Mouse (Mus musculus) right cerebral cortex, postnatal 4 days (tissue): ENCODE results near the gene Prkrip1.
"Not testable (repeated sequence)": the region's sequence is repeated elsewhere in the genome, so short reads cannot be mapped to it uniquely, and the experiment has no call there.

Experiments used
- DNase-seq: peaks from one replicate; pipeline ENCODE4 v3.0.0-alpha.2; 2022

Gene Prkrip1

DNA sequence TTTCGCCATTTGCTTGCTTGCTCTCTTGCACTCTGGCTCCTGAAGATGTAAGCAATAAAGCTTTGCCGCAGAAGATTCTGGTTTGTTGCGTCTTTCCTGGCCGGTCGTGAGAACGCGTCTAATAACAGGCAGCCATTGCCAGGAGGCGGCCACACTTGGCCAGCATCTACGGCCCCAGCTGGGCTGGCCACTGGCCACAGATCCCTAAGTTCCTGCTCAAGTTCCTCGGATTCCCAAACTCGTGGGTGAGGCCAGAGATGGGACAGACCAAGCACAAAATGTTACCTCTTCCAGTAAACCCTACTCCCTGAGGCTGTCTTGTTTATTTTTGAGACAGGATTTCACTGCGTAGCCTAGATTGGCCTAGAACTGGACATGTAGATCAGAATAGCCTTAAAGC lies 38.7 kb downstream of the Prkrip1 start:
- DNase-seq = not testable (repeated sequence)

DNA sequence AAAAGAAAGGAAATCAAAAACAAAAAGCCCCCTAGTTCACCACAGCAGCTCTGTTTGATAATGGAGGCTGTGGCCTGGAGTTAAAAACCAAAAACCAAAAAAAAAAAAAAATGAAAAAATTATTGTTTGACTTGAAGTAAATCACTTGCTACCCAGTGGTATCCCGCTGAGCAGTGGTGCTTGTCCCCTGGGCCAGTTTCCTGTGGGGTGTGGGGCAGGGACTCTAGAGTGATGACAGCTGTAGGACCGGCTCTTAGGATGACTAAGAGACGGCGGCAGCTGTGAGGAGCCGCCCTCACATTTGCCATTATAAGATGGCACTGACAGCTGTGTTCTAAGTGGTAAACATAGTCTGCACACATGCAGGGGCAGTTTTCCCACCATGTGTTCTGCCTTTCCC lies 43.4 kb downstream of the Prkrip1 start:
- DNase-seq = no peak

DNA sequence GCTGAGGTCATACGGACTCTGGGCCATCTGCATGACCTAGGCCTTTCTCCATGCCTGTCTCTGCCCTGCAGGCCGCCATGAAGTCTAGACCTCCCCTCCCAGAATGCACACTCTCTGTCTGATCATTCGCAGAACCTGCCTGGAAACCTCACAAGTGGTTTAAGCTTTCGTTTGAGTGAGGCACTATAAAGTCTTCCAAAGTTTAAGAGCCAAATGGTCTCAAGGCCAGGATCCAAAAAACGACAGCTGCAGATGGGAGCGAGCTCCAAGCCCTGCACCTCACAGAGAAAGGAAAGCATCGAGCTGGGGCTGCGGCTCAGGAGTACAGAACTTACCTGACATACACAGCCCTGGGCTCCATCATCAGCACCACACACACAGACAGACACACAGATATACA lies 46.4 kb downstream of the Prkrip1 start:
- DNase-seq = no peak

DNA sequence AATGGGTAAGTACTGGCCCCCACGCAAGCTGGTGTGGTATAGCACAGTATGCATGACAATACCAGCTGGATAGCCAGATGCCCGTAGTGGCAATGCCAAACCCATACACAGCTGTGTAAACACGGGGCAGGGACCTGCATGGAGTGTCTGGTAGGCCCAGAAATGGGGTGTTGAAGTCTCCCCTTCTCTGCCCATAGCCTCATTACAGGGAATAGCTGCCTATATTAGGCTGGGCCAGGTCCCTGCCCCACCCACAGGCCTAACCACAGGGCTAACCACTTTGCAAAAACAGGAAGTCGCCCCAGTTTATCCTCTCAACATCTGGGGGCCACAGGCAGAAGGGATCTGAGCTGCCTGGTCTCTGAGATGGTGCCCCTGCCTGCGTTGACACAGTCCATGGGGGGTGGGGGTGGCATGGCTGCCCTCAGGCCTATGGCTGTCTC lies 49.6 kb downstream of the Prkrip1 start:
- DNase-seq = not testable (repeated sequence)

DNA sequence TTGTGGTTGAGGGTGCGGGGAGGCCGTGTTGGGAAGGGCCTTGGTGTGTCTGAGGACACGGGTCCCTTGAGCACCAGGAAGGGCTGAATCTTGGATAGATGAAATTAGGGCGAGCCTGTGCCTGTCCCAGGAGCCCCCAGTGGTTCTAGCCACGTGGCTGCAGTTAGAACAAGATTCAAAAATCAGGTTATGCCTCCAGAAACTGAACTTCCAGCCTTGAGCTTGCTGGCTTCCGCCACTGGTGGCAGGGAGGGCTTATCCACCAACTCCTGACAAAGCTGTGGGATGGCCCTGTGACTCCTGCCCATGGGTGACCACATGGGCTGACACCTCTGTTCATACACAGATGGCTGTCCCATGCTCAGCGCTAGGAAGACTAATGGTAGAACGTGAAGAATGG lies 51.1 kb downstream of the Prkrip1 start:
- no peak for DNase-seq

DNA sequence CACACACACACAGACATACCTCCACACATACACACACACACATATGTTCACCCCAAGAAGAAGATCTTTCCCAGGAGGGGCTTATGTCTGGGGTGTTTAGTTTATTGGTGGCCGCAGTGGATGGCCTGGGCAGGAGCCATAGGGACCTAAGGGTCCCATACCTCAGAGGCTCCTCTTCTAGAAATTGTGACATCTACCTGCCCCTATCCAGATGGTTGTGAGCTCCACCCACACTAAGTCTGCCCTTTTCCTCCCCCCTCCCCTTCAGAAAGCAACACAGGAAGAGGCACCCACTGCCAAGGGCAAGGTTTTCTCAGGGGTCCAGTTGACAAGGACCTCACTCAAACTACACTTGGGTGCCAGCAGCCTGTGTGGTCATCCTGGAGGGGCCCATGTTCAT lies 51.8 kb downstream of the Prkrip1 start:
- DNase-seq = no peak

DNA sequence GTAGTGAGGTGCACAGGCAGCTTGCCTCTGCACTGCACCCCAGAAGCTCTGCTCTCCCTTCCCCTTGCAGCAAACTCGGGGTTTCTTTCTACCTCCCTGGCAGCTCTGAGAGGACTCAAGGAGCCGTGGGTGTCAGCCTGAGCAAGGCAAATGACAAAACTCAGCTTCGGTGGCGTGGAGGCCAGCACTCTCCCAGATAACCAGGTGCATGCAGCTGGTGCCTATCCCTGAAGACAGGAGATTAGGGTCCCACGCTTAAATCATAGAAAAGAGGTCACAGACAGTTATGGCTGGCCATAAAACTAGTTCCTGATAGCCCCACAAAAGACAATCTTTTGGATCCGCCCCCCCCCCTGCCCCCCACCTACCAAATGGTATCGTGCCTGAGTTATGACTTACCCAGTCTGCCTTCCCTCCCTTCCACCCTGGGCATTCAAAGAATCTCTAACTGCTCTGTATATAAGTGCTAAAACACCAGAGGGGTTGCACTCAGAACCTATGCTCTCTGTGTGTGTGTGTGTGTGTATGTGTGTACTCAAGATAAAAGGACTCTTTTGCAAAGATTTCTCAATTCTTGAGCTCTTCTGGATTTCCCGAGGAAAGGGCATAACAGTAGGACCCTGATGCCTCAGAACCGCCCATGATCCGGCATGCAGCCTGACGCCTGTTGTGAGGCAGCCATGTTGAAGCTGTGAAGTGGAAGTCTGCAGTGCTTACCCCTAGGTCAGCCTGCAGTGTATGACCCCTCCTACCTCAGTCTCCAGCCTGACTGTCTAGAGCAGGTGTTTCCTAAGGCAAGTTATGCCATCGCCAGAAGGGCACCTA lies 53.9 kb downstream of the Prkrip1 start:
- no peak for DNase-seq

DNA sequence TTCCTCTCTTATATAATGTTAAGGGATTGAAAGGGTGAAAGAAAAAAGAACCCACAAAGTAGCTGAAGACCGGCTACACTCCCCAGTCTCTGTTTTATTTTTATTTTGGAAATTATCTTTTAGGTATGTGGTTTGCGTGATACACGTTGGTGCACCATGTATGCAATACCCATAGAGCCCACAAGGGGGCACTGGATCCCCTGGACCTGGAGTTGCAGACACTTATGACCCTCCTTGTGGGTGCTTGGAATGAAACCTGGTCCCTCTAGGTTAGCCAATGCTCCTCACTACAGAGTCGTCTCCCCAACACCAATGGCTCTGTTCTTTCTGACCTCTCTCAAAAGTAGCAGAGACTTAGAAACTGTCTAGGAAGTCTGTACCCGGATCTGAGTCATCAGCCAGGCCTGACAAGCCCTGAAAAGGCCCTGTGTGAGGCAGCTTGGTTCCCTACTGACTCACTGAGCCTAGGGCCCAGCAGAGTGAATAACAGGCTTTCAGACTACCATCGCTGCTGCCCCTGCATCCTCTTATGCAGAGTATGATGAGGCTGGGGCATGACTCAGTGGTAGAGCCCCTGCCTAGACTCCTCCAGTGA lies 55.5 kb downstream of the Prkrip1 start:
- no peak for DNase-seq

DNA sequence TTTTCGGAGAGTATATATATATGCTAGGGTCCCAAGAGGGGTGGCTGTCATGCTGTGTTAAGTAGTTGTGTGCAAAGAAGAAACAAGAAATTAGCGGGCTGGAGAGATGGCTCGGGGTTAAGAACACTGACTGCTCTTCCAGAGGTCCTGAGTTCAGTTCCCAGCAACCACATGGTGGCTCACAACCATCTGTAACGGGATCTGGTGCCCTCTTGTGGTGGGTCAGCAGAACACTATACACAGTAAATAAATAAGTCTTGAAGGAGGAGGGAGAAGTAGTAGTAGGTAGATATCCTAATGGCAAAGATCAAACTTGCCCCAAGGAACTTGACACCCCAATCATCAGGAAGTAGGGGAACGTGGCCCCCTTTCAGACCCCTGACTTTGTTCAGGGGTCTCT lies 56.0 kb downstream of the Prkrip1 start:
- no peak for DNase-seq

DNA sequence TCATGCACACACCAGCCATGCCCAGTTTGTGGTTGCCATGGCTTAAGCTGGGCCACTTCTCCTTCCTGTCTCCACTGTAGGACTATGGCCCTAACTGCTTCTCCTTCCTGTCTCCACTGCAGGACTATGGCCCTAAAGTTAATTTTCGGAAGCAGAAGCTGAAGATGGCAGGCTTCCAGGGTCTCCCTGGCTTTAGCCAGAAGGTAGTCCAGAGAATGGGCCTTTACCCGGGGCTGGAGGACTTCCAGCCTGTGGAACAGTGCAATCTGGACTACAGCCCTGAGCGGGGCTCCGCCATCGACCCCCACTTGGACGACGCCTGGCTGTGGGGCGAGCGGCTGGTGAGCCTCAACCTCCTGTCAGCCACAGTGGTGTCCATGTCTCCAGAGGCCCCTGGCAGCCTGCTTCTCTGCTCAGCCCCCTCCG lies 58.7 kb downstream of the Prkrip1 start:
- no peak for DNase-seq

DNA sequence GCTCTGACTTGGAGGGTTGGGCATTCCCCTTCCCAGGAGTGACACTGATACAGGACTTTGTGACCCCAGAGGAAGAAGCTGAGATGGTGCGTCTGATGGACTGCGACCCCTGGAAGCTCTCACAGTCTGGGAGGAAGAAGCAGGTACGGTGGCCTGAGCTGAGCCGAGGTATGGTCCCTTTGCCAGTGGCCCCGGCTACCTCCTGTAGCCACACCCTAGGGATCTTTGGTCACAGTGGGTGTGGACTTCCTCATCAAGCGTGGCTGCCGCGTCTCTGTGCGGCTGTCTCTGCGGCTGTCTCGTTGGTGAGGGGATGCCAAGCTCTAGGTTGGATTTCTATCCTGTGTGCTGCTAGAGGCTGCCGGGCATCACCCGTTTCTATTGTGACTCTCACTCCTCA lies 59.4 kb downstream of the Prkrip1 start:
- no peak for DNase-seq

DNA sequence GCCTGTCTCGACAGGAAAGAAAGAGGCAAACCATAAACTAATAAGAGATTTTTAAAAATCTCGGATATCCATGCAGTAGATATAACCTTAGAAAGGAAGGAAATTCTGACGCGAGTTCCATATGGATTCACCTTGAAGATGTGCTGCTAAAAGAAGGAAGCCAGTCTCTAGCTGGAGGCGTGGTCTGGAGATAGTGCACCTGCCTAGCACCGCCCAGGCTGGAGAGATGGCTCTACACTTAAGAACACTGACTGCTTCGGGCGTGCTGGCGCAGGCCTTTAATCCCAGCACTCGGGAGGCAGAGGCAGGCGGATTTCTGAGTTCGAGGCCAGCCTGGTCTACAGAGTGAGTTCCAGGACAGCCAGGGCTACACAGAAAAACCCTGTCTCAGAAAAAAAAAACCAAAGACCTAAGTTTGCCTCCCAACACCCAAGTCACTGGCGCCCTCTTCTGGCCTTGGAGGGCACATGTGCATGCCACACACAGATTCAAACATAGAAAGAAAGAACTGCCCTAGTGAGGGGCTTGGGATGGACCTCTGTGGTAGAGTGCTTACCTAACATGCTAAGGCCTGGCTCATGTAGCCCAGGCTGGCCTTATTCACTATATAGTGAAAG lies 61.0 kb downstream of the Prkrip1 start:
- DNase-seq = peak; percentile 50

DNA sequence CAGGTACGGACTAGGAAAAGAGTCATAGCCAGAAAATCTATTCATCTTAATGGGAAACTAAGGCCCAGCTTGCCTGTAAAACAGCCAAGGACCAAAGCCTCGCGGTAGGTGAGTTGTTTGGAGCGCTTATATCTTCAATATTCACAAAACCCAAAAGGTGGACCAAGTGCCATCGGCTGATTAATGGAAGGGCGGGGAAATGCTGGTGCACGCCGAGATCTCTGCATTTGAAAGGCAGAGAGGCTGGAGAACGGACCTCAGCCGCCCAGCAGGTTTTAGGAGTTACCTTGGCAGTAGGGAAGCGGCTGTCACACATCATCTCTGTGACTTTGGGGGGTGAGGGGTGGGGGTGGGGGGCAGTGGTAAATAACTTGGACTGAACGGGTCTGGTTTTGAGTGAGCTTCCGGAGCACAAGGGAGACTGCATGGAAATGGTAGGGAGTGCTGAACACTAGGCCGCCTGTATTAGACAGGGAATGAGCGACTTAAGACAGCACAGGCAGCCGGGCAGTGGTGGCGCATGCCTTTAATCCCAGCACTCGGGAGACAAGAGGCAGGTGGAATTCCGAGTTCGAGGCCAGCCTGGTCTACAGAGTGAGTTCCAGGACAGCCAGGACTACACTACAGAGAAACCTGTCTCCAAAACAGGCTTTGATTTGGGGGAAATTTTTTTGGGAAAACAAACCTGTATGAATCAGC lies 62.3 kb downstream of the Prkrip1 start:
- no peak for DNase-seq

DNA sequence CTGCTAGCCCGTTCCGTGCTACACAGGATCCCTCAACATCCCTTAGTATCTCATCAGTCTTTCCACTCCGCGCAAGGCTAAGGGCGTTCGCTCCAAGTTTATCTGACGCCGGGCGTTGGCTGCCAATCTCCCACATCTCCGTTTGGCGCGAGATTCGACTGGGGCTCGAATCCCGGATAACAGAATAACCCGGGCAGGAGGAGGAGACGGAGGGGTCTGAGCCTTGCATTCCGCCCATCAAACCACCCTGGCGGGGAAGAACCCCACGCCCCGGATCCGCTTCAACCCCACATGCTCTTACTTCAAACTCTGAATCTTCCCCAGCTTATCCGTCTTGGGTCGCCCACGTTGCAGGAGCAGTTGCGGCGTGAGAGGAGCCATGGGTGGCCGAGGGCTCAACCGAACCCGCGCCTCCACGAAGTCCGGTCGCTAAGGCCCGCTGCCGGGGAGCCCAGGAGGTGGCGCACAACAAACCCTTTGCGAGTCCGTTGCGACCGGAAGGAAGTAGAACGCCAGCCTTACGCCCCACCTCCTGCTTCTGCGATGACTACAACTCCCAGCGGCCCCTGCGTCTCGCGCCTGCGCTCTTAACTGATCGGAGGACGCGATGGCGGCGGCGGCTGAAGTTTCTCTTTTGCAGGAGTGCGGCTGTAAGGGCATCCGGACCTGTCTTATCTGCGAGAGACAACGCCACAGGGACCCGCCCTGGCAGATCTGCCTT lies 63.0 kb downstream of the Prkrip1 start, which contains the start of the genes Lrwd1 and Alkbh4:
Gene Lrwd1 (minus strand): TSS at position 504 of the 721 bp plus-strand sequence.
Gene Alkbh4 (plus strand): TSS at position 576 of the 721 bp plus-strand sequence.
- DNase-seq = peak; percentile 94
